Mouse (Mus musculus) neural tube, embryonic 13.5 days (tissue): ENCODE data around the gene Qtrt1. TPM values are rescaled to one million over a fixed set of nuclear protein-coding genes. Genes with fewer than 3 reads are reported as not detected.

Experiments
- polyA plus RNA-seq: library from polyadenylated mRNA; unstranded; fragments of >200 nt; fragmentation: Nextera tagmentation; extraction: Ambion mirVana; gene quantifications from 2 replicates; pipeline ENCODE4 v1.2.1, GENCODE M21; 2015

The Qtrt1 gene
- polyA plus RNA-seq, 1 experiment from 2014 or later: 49.1 TPM

Other genes starting within 250 kb of the Qtrt1 start
- 17.5 and 18.9 TPM in 2 replicates for gene Pde4a, start 246.1 kb upstream of the Qtrt1 start, polyA plus RNA-seq
- 60.9 and 64.4 TPM in 2 replicates for gene Keap1, start 172.5 kb upstream of the Qtrt1 start, polyA plus RNA-seq
- gene S1pr5, start 163.4 kb upstream of the Qtrt1 start, polyA plus RNA-seq: 3.0 and 3.8 TPM in 2 replicates
- 55.3 and 56.1 TPM in 2 replicates for gene Atg4d, start 146.5 kb upstream of the Qtrt1 start, polyA plus RNA-seq
- gene Kri1, start 123.9 kb upstream of the Qtrt1 start, polyA plus RNA-seq: 11.1 and 15.1 TPM in 2 replicates
- 95.5 and 114 TPM in 2 replicates for gene Cdkn2d, start 120.4 kb upstream of the Qtrt1 start, polyA plus RNA-seq
- 0.89 and 1.1 TPM in 2 replicates for gene Ap1m2, start 99.5 kb upstream of the Qtrt1 start, polyA plus RNA-seq
- gene Slc44a2, start 91.1 kb upstream of the Qtrt1 start, polyA plus RNA-seq: 70.1 and 73.1 TPM in 2 replicates
- 226 and 229 TPM in 2 replicates for gene Ilf3, start 44.0 kb upstream of the Qtrt1 start, polyA plus RNA-seq
- 65.0 and 69.7 TPM in 2 replicates for gene Dnm2, start 13.1 kb downstream of the Qtrt1 start, polyA plus RNA-seq
- gene Tmed1, start 98.4 kb downstream of the Qtrt1 start, polyA plus RNA-seq: 52.8 and 53.9 TPM in 2 replicates
- 2.9 and 4.2 TPM in 2 replicates for gene AB124611, start 114.3 kb downstream of the Qtrt1 start, polyA plus RNA-seq
- 43.8 and 45.8 TPM in 2 replicates for gene Carm1, start 135.1 kb downstream of the Qtrt1 start, polyA plus RNA-seq
- gene Timm29, start 180.9 kb downstream of the Qtrt1 start, polyA plus RNA-seq: 54.6 and 58.4 TPM in 2 replicates
- 22.7 and 23.5 TPM in 2 replicates for gene Yipf2, start 181.0 kb downstream of the Qtrt1 start, polyA plus RNA-seq
- gene Smarca4, start 204.3 kb downstream of the Qtrt1 start, polyA plus RNA-seq: 149 and 160 TPM in 2 replicates